Mouse (Mus musculus): Measurements from ENCODE around the gene Chil6. TPM values are rescaled to one million over a fixed set of nuclear protein-coding genes. Genes with fewer than 3 reads are reported as not detected.

Gene Chil6
- 1.4 and 1.5 TPM in 2 replicates for polyA plus RNA-seq (2015; fragmentation: Nextera tagmentation; extraction: Ambion mirVana)

- Histone ChIP-seq H3K36me3 (ENCODE audit: control insufficient read depth, insufficient read depth) (no peaks in the 10 kb centered on the region), H3K4me2 (replicated peaks; ENCODE audit: low read depth) (no peak within 1 kb of the TSS), H3K27me3 (replicated peaks; ENCODE audit: control insufficient read depth, insufficient read depth, low read length) (no peaks in the 10 kb centered on the region), H3K9me3 (ENCODE audit: control insufficient read depth) (no peaks in the 10 kb centered on the region), H3K4me3 (ENCODE audit: low read depth, low read length) (no peak within 1 kb of the TSS), H3K27ac (ENCODE audit: low read depth, low read length) (no peak within 1 kb of the TSS), H3K4me1 (replicated peaks; ENCODE audit: control insufficient read depth, insufficient read depth, low read length) (no peaks in the 10 kb centered on the region), H3K9ac (ENCODE audit: low read depth, low read length) (no peak within 1 kb of the TSS)
- no peak for ATAC-seq
- no peak for TF ChIP-seq CTCF (IDR thresholded peaks at IDR 0.05; ENCODE audit: low read depth)
Observed at GRCm38 (mm10) chr3:106406082-106406481, at the start of gene Chil6. Gene Chil6 (minus strand): TSS chr3:106406182.

GRCm38 (mm10) chr3:106452616-106453015 is 46.6 kb upstream of the Chil6 start:
- TF ChIP-seq CTCF (IDR thresholded peaks at IDR 0.05; ENCODE audit: low read depth), result no peak
- H3K4me3 ChIP-seq (ENCODE audit: low read depth, low read length), result no peak overlapping the region
- H3K4me2 ChIP-seq (replicated peaks; ENCODE audit: low read depth), result no peak overlapping the region
- H3K9me3 ChIP-seq (ENCODE audit: control insufficient read depth), result no peaks in the 10 kb centered on the region
- H3K27ac ChIP-seq (ENCODE audit: low read depth, low read length), result no peak overlapping the region
- WGBS, result 73% methylated on average over 4 of the region's 4 CpGs
- no peaks in the 10 kb centered on the region for H3K4me1 ChIP-seq (replicated peaks; ENCODE audit: control insufficient read depth, insufficient read depth, low read length)
- no peaks in the 10 kb centered on the region for H3K36me3 ChIP-seq (ENCODE audit: control insufficient read depth, insufficient read depth)
- ATAC-seq, result no peak
- H3K27me3 ChIP-seq (replicated peaks; ENCODE audit: control insufficient read depth, insufficient read depth, low read length), result no peaks in the 10 kb centered on the region
- H3K9ac ChIP-seq (ENCODE audit: low read depth, low read length), result no peak overlapping the region

- no peaks in the 10 kb centered on the region for H3K4me1 ChIP-seq (replicated peaks; ENCODE audit: control insufficient read depth, insufficient read depth, low read length)
- TF ChIP-seq CTCF (IDR thresholded peaks at IDR 0.05; ENCODE audit: low read depth), result no peak
- H3K27me3 ChIP-seq (replicated peaks; ENCODE audit: control insufficient read depth, insufficient read depth, low read length), result no peaks in the 10 kb centered on the region
- no peak overlapping the region for H3K27ac ChIP-seq (ENCODE audit: low read depth, low read length)
- no peaks in the 10 kb centered on the region for H3K9me3 ChIP-seq (ENCODE audit: control insufficient read depth)
- no peak overlapping the region for H3K4me3 ChIP-seq (ENCODE audit: low read depth, low read length)
- no peak for ATAC-seq
- H3K4me2 ChIP-seq (replicated peaks; ENCODE audit: low read depth), result no peak overlapping the region
- WGBS, result 63% methylated on average over 4 of the region's 4 CpGs
- H3K9ac ChIP-seq (ENCODE audit: low read depth, low read length), result no peak overlapping the region
- no peaks in the 10 kb centered on the region for H3K36me3 ChIP-seq (ENCODE audit: control insufficient read depth, insufficient read depth)
Observed at GRCm38 (mm10) chr3:106449567-106449966, 43.6 kb upstream of the Chil6 start.

- no peak for TF ChIP-seq CTCF (IDR thresholded peaks at IDR 0.05; ENCODE audit: low read depth)
- Histone ChIP-seq H3K9me3 (ENCODE audit: control insufficient read depth) (no peaks in the 10 kb centered on the region), H3K27me3 (replicated peaks; ENCODE audit: control insufficient read depth, insufficient read depth, low read length) (no peaks in the 10 kb centered on the region), H3K9ac (ENCODE audit: low read depth, low read length) (no peak overlapping the region), H3K27ac (ENCODE audit: low read depth, low read length) (no peak overlapping the region), H3K4me1 (replicated peaks; ENCODE audit: control insufficient read depth, insufficient read depth, low read length) (no peaks in the 10 kb centered on the region), H3K4me3 (ENCODE audit: low read depth, low read length) (no peak overlapping the region), H3K36me3 (ENCODE audit: control insufficient read depth, insufficient read depth) (no peaks in the 10 kb centered on the region), H3K4me2 (replicated peaks; ENCODE audit: low read depth) (no peak overlapping the region)
- ATAC-seq, result no peak
Observed at GRCm38 (mm10) chr3:106448995-106449394, 43.0 kb upstream of the Chil6 start.

GRCm38 (mm10) chr3:106448571-106448970 is 42.6 kb upstream of the Chil6 start:
- Histone ChIP-seq H3K36me3 (ENCODE audit: control insufficient read depth, insufficient read depth) (no peaks in the 10 kb centered on the region), H3K9ac (ENCODE audit: low read depth, low read length) (no peak overlapping the region), H3K4me2 (replicated peaks; ENCODE audit: low read depth) (no peak overlapping the region), H3K27ac (ENCODE audit: low read depth, low read length) (no peak overlapping the region), H3K4me3 (ENCODE audit: low read depth, low read length) (no peak overlapping the region), H3K27me3 (replicated peaks; ENCODE audit: control insufficient read depth, insufficient read depth, low read length) (no peaks in the 10 kb centered on the region), H3K9me3 (ENCODE audit: control insufficient read depth) (no peaks in the 10 kb centered on the region), H3K4me1 (replicated peaks; ENCODE audit: control insufficient read depth, insufficient read depth, low read length) (no peaks in the 10 kb centered on the region)
- no peak for ATAC-seq
- TF ChIP-seq CTCF (IDR thresholded peaks at IDR 0.05; ENCODE audit: low read depth), result peak; percentile 88

Other genes with a start within 250 kb of the Chil6 start
- 0.13 TPM in 1 of 2 replicates, not detected in the other for gene Chil3, start 238.6 kb downstream of the Chil6 start, polyA plus RNA-seq (2015; fragmentation: Nextera tagmentation; extraction: Ambion mirVana)
- gene Chil4, start 186.7 kb downstream of the Chil6 start, polyA plus RNA-seq (2015; fragmentation: Nextera tagmentation; extraction: Ambion mirVana), result not detected in 2 replicates
- gene Dennd2d, start 76.2 kb upstream of the Chil6 start, polyA plus RNA-seq (2015; fragmentation: Nextera tagmentation; extraction: Ambion mirVana), result 24.0 and 25.4 TPM in 2 replicates
- gene Dram2, start 141.6 kb upstream of the Chil6 start, polyA plus RNA-seq (2015; fragmentation: Nextera tagmentation; extraction: Ambion mirVana), result 122 and 131 TPM in 2 replicates
- gene Cept1, start 141.6 kb upstream of the Chil6 start, polyA plus RNA-seq (2015; fragmentation: Nextera tagmentation; extraction: Ambion mirVana), result 67.9 and 71.3 TPM in 2 replicates